Mouse (Mus musculus) right cerebral cortex, adult 2 months (tissue): Measurements from ENCODE around the gene Ceacam5.

Experiments
- DNase-seq, 2 experiments: peaks; one replicate each; pipeline ENCODE4 v3.0.0; 2021 to 2022; ENCODE audit warnings: low spot score in 2 of 2

The Ceacam5 gene

GRCm38 (mm10) chr7:17712938-17713337, at the start of gene Ceacam5:
TSS of gene Ceacam5 (plus strand) at chr7:17713238.
- no peak for DNase-seq
